Mouse (Mus musculus): Measurements from ENCODE around the gene Slc2a9.

- TF ChIP-seq FLI1 (IDR thresholded peaks at IDR 0.05; ENCODE audit: low read length) (no peak), GATA1 (IDR thresholded peaks at IDR 0.05; ENCODE audit: borderline replicate concordance, low read length) (no peak)
Measured at GRCm38 (mm10) chr5:38366650-38367470, 136.1 kb downstream of the Slc2a9 start.

All from megakaryocyte, embryonic 14.5 days (primary cell).